Mouse (Mus musculus) forebrain, postnatal 0 days (tissue): ENCODE data around the gene Cd4. TPM values are rescaled to one million over a fixed set of nuclear protein-coding genes. Genes with fewer than 3 reads are reported as not detected.
A peak's percentile ranks its signal among the peaks of the same experiment; 100 is the strongest.

Experiments used
- ATAC-seq: fragments of 200-750 bp; cut with Nextera tagmentation; 2 replicates; pipeline ENCODE4 v1.8.0; 2017; ENCODE audit warnings: mild to moderate bottlenecking, moderate library complexity
- DNase-seq: peaks from one replicate; pipeline ENCODE4 v3.0.0-alpha.2; 2015
- H3K27ac ChIP-seq: fragments of 300-500 bp; sonication (generic); 2 replicates; pipeline ENCODE4 v1.5.1; 2014; ENCODE audit warnings: low read depth, mild to moderate bottlenecking, antibody characterized with exemption, low read length, moderate library complexity, mixed read lengths
- H3K27me3 ChIP-seq: fragments of 300-500 bp; sonication (generic); 2 replicates; pipeline ENCODE4 v1.6.1; 2014; ENCODE audit warnings: mild to moderate bottlenecking, low read length, mixed read lengths; ENCODE audit not compliant: insufficient read depth
- H3K36me3 ChIP-seq: fragments of 300-500 bp; sonication (generic); 2 replicates; pipeline ENCODE4 v1.6.1; 2014; ENCODE audit warnings: mild to moderate bottlenecking, moderate library complexity; ENCODE audit not compliant: insufficient read depth
- H3K4me1 ChIP-seq: fragments of 300-500 bp; sonication (generic); 2 replicates; pipeline ENCODE4 v1.6.1; 2014; ENCODE audit warnings: antibody characterized with exemption; ENCODE audit not compliant: insufficient read depth
- H3K4me2 ChIP-seq: fragments of 300-500 bp; sonication (generic); 2 replicates; pipeline ENCODE4 v1.6.1; 2014; ENCODE audit warnings: low read depth, mild to moderate bottlenecking, moderate library complexity
- H3K4me3 ChIP-seq: fragments of 300-500 bp; sonication (generic); 2 replicates; pipeline ENCODE4 v1.5.1; 2014; ENCODE audit warnings: low read depth, low read length, mixed read lengths
- H3K9ac ChIP-seq: fragments of 300-500 bp; sonication (generic); 2 replicates; pipeline ENCODE4 v1.6.1; 2014; ENCODE audit warnings: mild to moderate bottlenecking
- H3K9me3 ChIP-seq: fragments of 300-500 bp; sonication (generic); 2 replicates; pipeline ENCODE4 v1.6.1; 2016; ENCODE audit warnings: low read length
- CTCF ChIP-seq: sonication (generic); IDR thresholded peaks from 2 replicates; pipeline ENCODE4 v1.5.1; 2016; ENCODE audit warnings: antibody characterized with exemption, control low read depth, low read depth
- WGBS: fragments of 180-500 bp; shearing (Covaris S2); extraction: QIAGEN DNeasy Blood & Tissue Kit; methylation state at CpG from one replicate; pipeline ENCODE4 v1.1.7; 2014; 5-methylcytosine and 5-hydroxymethylcytosine counted together
- polyA plus RNA-seq: library from polyadenylated mRNA; unstranded; fragments of >200 nt; fragmentation: Nextera tagmentation; extraction: Ambion mirVana; gene quantifications from 2 replicates; pipeline ENCODE4 v1.2.1, GENCODE M21; 2015
- total RNA-seq: library from RNA; depleted of rRNA; stranded (reverse); fragments of >200 nt; gene quantifications from 2 replicates; pipeline ENCODE4 v1.2.3, GENCODE M21; 2014

Gene Cd4
- total and polyA plus RNA-seq, 2 experiments from 2014 or later: 0.25 to 0.57 TPM

- under 1% methylated on average over 56 of the region's 64 CpGs for WGBS
These were observed 42.9 kb upstream of the Cd4 start, which contains the start of gene Mlf2 for GRCm38 (mm10) chr6:124930754-124931524. TSS of gene Mlf2 (plus strand) at chr6:124931386.

GRCm38 (mm10) chr6:124930231-124930630, 42.2 kb upstream of the Cd4 start:
- H3K27ac ChIP-seq: peak overlapping the region; percentile 95
- H3K4me3 ChIP-seq: peak overlapping the region; percentile 97; the same call in 1 of the 2 replicates
- WGBS: 34% methylated on average over 1 of the region's 1 CpGs
- no peak for ATAC-seq
- H3K9me3 ChIP-seq: no peaks in the 10 kb centered on the region
- TF ChIP-seq CTCF: no peak
- DNase-seq: no peak
- peaks cover 16% of the 10 kb centered on the region for H3K36me3 ChIP-seq
- H3K9ac ChIP-seq: no peak overlapping the region
- H3K4me2 ChIP-seq: peak overlapping the region; percentile 76
- peaks cover 11% of the 10 kb centered on the region for H3K4me1 ChIP-seq
- no peaks in the 10 kb centered on the region for H3K27me3 ChIP-seq

More at GRCm38 (mm10) chr6:124930754-124931524, 42.9 kb upstream of the Cd4 start, which contains the start of gene Mlf2:
- Histone ChIP-seq H3K4me1 (peaks cover 11% of the 10 kb centered on the region), H3K9me3 (no peaks in the 10 kb centered on the region), H3K27ac (peak within 1 kb of the TSS; percentile 95), H3K36me3 (peaks cover 22% of the 10 kb centered on the region), H3K4me3 (peak within 1 kb of the TSS; percentile 97), H3K9ac (peak within 1 kb of the TSS; percentile 98), H3K4me2 (peak within 1 kb of the TSS; percentile 76), H3K27me3 (no peaks in the 10 kb centered on the region)
- ATAC-seq (peak; percentile 91), DNase-seq (peak; percentile 99)
- peak; percentile 98 for TF ChIP-seq CTCF

- Histone ChIP-seq H3K36me3 (no peaks in the 10 kb centered on the region), H3K9ac (no peak overlapping the region), H3K4me1 (peaks cover 9% of the 10 kb centered on the region), H3K9me3 (no peaks in the 10 kb centered on the region), H3K27ac (no peak overlapping the region), H3K27me3 (no peaks in the 10 kb centered on the region), H3K4me2 (no peak overlapping the region), H3K4me3 (no peak overlapping the region)
- WGBS: 39% methylated on average over 5 of the region's 5 CpGs
- TF ChIP-seq CTCF: no peak
- no peak for ATAC-seq
- no peak for DNase-seq
These were observed 37.9 kb upstream of the Cd4 start for GRCm38 (mm10) chr6:124925941-124926340.

GRCm38 (mm10) chr6:124925173-124925793, 37.3 kb upstream of the Cd4 start:
- DNase-seq (no peak), ATAC-seq (no peak)
- Histone ChIP-seq H3K27ac (no peak overlapping the region), H3K4me2 (no peak overlapping the region), H3K4me3 (no peak overlapping the region), H3K36me3 (no peaks in the 10 kb centered on the region), H3K27me3 (no peaks in the 10 kb centered on the region), H3K9ac (no peak overlapping the region), H3K9me3 (no peaks in the 10 kb centered on the region), H3K4me1 (peaks cover 12% of the 10 kb centered on the region)
- WGBS: 34% methylated on average over 12 of the region's 12 CpGs
- no peak for TF ChIP-seq CTCF

- no peak for TF ChIP-seq CTCF
- H3K27me3 ChIP-seq: no peaks in the 10 kb centered on the region
- 54% methylated on average over 4 of the region's 4 CpGs for WGBS
- DNase-seq: no peak
- no peak overlapping the region for H3K9ac ChIP-seq
- H3K4me3 ChIP-seq: no peak overlapping the region
- no peak for ATAC-seq
- H3K27ac ChIP-seq: peak overlapping the region; percentile 100; the same call in 1 of the 2 replicates
- H3K9me3 ChIP-seq: no peaks in the 10 kb centered on the region
- no peaks in the 10 kb centered on the region for H3K36me3 ChIP-seq
- no peak overlapping the region for H3K4me2 ChIP-seq
- H3K4me1 ChIP-seq: peaks cover 15% of the 10 kb centered on the region; the same call in 1 of the 2 replicates
These were observed 33.5 kb upstream of the Cd4 start for GRCm38 (mm10) chr6:124921539-124921938.

- no peaks in the 10 kb centered on the region for H3K27me3 ChIP-seq
- ATAC-seq: no peak
- peak overlapping the region; percentile 96 for H3K4me2 ChIP-seq
- WGBS: 26% methylated on average over 9 of the region's 9 CpGs
- H3K9ac ChIP-seq: peak overlapping the region; percentile 45
- DNase-seq: no peak
- H3K9me3 ChIP-seq: no peaks in the 10 kb centered on the region
- H3K4me3 ChIP-seq: peak overlapping the region; percentile 100; the same call in 1 of the 2 replicates
- H3K27ac ChIP-seq: peak overlapping the region; percentile 100
- TF ChIP-seq CTCF: no peak
- no peaks in the 10 kb centered on the region; the same call in 1 of the 2 replicates for H3K36me3 ChIP-seq
- H3K4me1 ChIP-seq: peaks cover 15% of the 10 kb centered on the region; the same call in 1 of the 2 replicates
These were observed 32.5 kb upstream of the Cd4 start for GRCm38 (mm10) chr6:124920318-124921085.
